Mouse (Mus musculus) c-Kit-positive CD71-positive TER-119-positive erythroid progenitor cells, embryonic 14.5 days (primary cell): ENCODE data around the gene AI854703.
A peak's percentile ranks its signal among the peaks of the same experiment; 100 is the strongest.

Source experiments
- DNase-seq: peaks from one replicate; pipeline ENCODE4 v3.0.0-alpha.2; 2013; ENCODE audit warnings: low spot score

AI854703 gene

GRCm38 (mm10) chr6:48658721-48659120 lies 32.2 kb downstream of the AI854703 start:
- DNase-seq, result no peak

- DNase-seq, result no peak
These were observed 38.2 kb downstream of the AI854703 start for GRCm38 (mm10) chr6:48664750-48665149.

- no peak for DNase-seq
These were observed 38.9 kb downstream of the AI854703 start for GRCm38 (mm10) chr6:48665471-48665870.

GRCm38 (mm10) chr6:48666159-48666586 lies 39.6 kb downstream of the AI854703 start:
- no peak for DNase-seq

GRCm38 (mm10) chr6:48668022-48668421 lies 41.5 kb downstream of the AI854703 start:
- DNase-seq, result no peak

- no peak for DNase-seq
These were observed 42.9 kb downstream of the AI854703 start for GRCm38 (mm10) chr6:48669446-48669969.

GRCm38 (mm10) chr6:48674291-48675058 lies 47.9 kb downstream of the AI854703 start:
- DNase-seq, result no peak

GRCm38 (mm10) chr6:48675400-48675930 lies 48.9 kb downstream of the AI854703 start:
- DNase-seq, result no peak

GRCm38 (mm10) chr6:48675931-48676859 lies 49.6 kb downstream of the AI854703 start, which contains the start of gene Gimap9:
TSS of gene Gimap9 (plus strand) at chr6:48676129.
- peak; percentile 56 for DNase-seq

- DNase-seq, result no peak
These were observed 50.4 kb downstream of the AI854703 start for GRCm38 (mm10) chr6:48676860-48677415.

- no peak for DNase-seq
These were observed 51.2 kb downstream of the AI854703 start for GRCm38 (mm10) chr6:48677492-48678345.

GRCm38 (mm10) chr6:48678391-48678790 lies 51.8 kb downstream of the AI854703 start:
- no peak for DNase-seq

- no peak for DNase-seq
These were observed 53.1 kb downstream of the AI854703 start for GRCm38 (mm10) chr6:48679701-48680100.

- DNase-seq, result no peak
These were observed 53.9 kb downstream of the AI854703 start for GRCm38 (mm10) chr6:48680421-48680820.

- no peak for DNase-seq
These were observed 55.0 kb downstream of the AI854703 start for GRCm38 (mm10) chr6:48681472-48682090.

- no peak for DNase-seq
These were observed 55.7 kb downstream of the AI854703 start for GRCm38 (mm10) chr6:48682271-48682670.
